Mouse (Mus musculus): Measurements from ENCODE around the gene R3hcc1l.
A peak's percentile ranks its signal among the peaks of the same experiment; 100 is the strongest.

The R3hcc1l gene

GRCm38 (mm10) chr19:42518620-42519310 is at the start of gene R3hcc1l:
Gene R3hcc1l (plus strand): TSS chr19:42518759.
- DNase-seq (ENCODE audit: low spot score) = peak; percentile 97

GRCm38 (mm10) chr19:42471571-42471970 is 47.0 kb upstream of the R3hcc1l start:
- DNase-seq (ENCODE audit: low spot score) = no peak

GRCm38 (mm10) chr19:42472831-42473230 is 45.7 kb upstream of the R3hcc1l start:
- no peak for DNase-seq (ENCODE audit: low spot score)

- no peak for DNase-seq (ENCODE audit: low spot score)
Measured at GRCm38 (mm10) chr19:42477769-42478168, 40.8 kb upstream of the R3hcc1l start.

- no peak for DNase-seq (ENCODE audit: low spot score)
Measured at GRCm38 (mm10) chr19:42478303-42478702, 40.3 kb upstream of the R3hcc1l start.

- DNase-seq (ENCODE audit: low spot score) = no peak
Measured at GRCm38 (mm10) chr19:42485443-42485842, 33.1 kb upstream of the R3hcc1l start.

DNA sequence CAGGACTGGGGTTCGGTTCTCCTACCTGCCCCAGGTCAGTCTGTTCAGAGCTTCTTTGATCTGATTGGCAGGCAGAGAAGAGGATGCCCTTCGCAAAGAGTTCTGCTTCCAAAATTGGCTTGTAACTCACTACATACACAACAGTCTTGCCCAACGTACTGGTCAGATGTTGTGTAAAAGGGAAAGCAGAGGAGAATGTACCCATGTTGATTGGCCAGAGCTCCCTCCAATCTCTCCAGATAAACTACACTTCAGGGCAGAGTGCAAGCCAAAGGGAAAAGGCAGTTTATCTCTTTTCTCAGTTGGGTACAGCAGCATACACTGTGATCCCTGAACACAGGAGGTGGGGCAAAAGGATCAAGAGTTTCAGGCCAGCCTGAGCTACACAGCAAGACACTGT is 31.3 kb upstream of the R3hcc1l start:
- DNase-seq (ENCODE audit: low spot score) = no peak

- no peak for DNase-seq (ENCODE audit: low spot score)
Measured at GRCm38 (mm10) chr19:42493257-42493917, 25.2 kb upstream of the R3hcc1l start.

GRCm38 (mm10) chr19:42504156-42504555 is 14.4 kb upstream of the R3hcc1l start:
- DNase-seq (ENCODE audit: low spot score) = no peak

- no peak for DNase-seq (ENCODE audit: low spot score)
Measured at GRCm38 (mm10) chr19:42509625-42510024, 8.9 kb upstream of the R3hcc1l start.

DNA sequence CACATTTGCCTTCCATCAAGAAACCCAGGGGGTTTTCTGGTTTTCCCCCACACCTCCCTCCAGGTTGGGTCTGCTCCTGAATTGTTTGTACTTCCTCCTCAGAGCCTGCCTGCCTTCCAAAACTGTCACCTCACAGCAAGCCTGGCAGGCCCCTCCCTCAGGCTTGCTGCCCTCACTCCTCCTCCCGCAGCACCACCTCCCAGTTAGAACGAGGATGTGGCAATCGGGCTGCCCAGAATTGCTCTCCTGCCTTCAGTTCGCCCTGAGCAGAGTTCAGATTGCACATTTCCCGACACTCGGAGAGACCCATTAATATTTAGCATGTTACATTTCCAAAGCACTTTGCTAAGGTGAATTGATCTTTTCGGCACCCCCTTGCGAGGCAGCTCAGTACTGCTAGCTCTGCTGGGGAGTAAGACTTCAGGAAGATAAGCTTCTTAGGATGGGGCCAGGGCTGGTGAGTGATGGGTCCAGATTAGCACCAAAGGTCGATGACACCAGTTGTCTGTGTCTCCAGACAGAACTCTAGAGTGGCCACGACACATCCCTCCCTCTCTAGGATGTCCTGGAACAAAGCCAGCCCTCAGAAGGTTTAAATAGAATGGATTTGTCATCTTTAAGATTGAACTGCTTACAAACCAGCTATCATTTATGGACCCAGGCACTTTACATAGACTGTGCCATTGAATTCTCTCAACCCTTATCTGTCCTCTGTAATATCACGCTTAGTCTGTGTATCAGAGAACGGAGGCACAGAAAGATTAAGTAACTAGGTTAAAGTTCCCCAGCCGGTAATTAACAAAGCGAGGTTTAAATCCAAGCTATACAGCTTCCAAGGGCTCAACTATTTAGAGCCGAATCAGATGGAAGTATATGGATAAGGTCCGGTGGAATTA is 8.0 kb upstream of the R3hcc1l start:
- DNase-seq (ENCODE audit: low spot score) = no peak

- no peak for DNase-seq (ENCODE audit: low spot score)
Measured at GRCm38 (mm10) chr19:42515656-42516055, 2.9 kb upstream of the R3hcc1l start.

DNA sequence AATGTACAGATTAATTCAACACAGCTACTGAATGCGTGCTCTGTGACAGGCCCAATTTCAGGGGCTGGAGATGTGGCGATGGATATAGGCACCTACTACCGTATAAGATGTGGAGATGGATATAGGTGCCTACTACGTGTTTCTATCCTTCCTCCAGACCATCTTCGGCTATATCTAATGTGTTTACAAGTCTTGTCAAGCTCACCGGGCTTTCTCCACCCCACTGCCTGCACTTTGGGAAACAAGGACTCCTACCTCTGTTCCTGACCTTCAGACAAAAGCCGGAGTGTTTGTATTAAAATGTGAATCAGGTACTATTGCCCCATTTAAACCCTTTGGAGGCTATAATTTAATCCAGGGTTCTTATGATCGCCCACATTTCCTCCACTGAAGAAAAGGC is 2.4 kb upstream of the R3hcc1l start:
- DNase-seq (ENCODE audit: low spot score) = no peak

DNA sequence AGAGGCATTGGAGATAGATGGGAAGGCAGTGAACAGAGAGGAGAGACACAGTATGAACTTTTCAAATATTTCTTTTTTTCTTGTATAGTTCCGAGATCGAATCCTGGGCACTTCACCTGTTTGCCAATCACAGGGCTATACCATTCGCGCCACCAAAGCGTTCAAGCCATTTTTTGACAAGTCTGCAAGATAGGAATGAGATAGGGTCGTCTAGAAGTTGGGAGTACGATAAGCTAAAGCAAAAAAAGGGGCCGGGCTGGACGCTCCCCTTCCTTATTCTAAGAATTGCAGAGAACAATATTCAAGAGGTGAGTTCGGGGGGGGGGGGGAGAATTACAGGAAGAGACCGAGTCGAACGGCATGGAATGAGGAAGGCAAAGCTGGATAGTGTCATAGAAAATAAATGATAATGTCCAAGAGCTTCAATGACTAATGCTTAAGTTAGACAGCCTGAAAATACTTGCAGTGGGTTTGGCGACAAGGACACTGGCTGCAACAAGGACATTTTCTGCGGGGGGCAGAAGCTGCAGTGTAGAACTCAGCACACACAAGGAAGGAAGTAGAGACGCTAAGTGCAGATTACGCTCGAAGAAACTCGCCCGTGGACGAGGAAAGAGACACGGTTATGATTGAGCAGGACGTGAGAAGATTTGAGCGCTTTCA is 471 bp upstream of the R3hcc1l start:
- DNase-seq (ENCODE audit: low spot score) = no peak

GRCm38 (mm10) chr19:42519760-42520159 is 1.2 kb downstream of the R3hcc1l start:
- DNase-seq (ENCODE audit: low spot score) = no peak

DNA sequence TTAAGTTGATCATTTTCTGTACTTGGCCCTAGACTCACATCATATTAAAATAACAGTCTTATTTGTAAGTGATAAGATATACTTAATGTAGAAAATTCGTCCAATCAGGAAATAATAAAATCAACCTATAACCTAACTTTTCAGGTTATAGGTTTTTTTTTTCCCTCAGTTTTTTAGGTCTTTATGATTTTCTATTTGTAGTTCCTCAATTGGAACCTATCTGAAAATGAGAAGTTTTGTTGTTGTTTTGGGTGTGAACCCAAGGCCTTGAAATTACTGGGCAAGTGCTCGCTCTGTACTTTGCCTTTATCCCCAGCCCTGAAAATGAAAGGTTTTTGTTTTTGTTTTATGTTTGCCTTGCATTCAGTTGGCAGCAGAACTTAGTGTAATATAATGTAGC is 6.1 kb downstream of the R3hcc1l start:
- no peak for DNase-seq (ENCODE audit: low spot score)

DNA sequence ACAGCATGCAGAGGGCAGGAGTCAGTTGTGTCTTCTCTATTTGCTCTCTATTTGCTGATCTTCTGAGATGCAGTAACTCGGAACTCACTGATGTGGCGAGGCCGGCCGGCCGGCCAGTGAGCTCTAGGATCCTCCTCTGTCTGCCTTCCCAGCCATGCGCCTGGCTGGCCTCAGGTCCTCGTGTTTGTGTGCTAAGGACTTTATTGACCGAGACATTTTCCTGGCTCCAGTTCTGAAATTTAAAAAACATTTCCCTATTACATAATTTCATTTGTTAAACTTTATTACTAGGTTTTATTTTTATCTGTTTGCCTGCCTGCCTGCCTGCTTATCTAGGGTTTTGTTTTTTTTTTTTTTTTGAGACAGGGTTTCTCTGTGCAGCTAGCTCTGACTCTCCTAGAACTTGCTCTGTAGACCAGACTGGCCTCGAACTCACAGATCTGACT is 11.5 kb downstream of the R3hcc1l start:
- DNase-seq (ENCODE audit: low spot score) = no peak

- no peak for DNase-seq (ENCODE audit: low spot score)
Measured at GRCm38 (mm10) chr19:42534427-42534826, 15.9 kb downstream of the R3hcc1l start.

- no peak for DNase-seq (ENCODE audit: low spot score)
Measured at GRCm38 (mm10) chr19:42537600-42537999, 19.0 kb downstream of the R3hcc1l start.

- no peak for DNase-seq (ENCODE audit: low spot score)
Measured at GRCm38 (mm10) chr19:42538911-42539310, 20.4 kb downstream of the R3hcc1l start.

GRCm38 (mm10) chr19:42539414-42540189 is 21.0 kb downstream of the R3hcc1l start:
- no peak for DNase-seq (ENCODE audit: low spot score)
